Mouse (Mus musculus): Measurements from ENCODE around the gene Tmem120b. TPM values are rescaled to one million over a fixed set of nuclear protein-coding genes. Genes with fewer than 3 reads are reported as not detected.

Tmem120b gene
- polyA plus RNA-seq, 1 experiment: 9.9 TPM

- Histone ChIP-seq H3K36me3 (ENCODE audit: control insufficient read depth, insufficient read depth, low read length) (no peaks in the 10 kb centered on the region), H3K4me1 (ENCODE audit: control insufficient read depth, insufficient read depth, low read length) (peaks cover 6% of the 10 kb centered on the region; the same call in 1 of the 2 replicates), H3K27me3 (replicated peaks; ENCODE audit: control insufficient read depth, insufficient read depth, low read length) (no peaks in the 10 kb centered on the region), H3K27ac (ENCODE audit: insufficient read depth, low read depth, low read length) (no peak overlapping the region), H3K4me3 (ENCODE audit: insufficient read depth, low read depth, low read length) (no peak overlapping the region)
- TF ChIP-seq CTCF (conservative IDR thresholded peaks at IDR 0.05; ENCODE audit: insufficient read depth, insufficient read length, low read depth, low read length) (no peak), POLR2A (IDR thresholded peaks at IDR 0.05; ENCODE audit: low read depth, low read length) (no peak)
- WGBS: 76% methylated on average over 5 of the region's 5 CpGs
- no peak for DNase-seq
Observed at GRCm38 (mm10) chr5:123038115-123038514, 30.1 kb upstream of the Tmem120b start.

GRCm38 (mm10) chr5:123039120-123039752 is 29.0 kb upstream of the Tmem120b start:
- peak; percentile 91 for DNase-seq
- 8% methylated on average over 25 of the region's 25 CpGs for WGBS
- TF ChIP-seq CTCF (conservative IDR thresholded peaks at IDR 0.05; ENCODE audit: insufficient read depth, insufficient read length, low read depth, low read length) (no peak), POLR2A (IDR thresholded peaks at IDR 0.05; ENCODE audit: low read depth, low read length) (peak; percentile 21)
- Histone ChIP-seq H3K4me3 (ENCODE audit: insufficient read depth, low read depth, low read length) (peak overlapping the region; percentile 52), H3K27me3 (replicated peaks; ENCODE audit: control insufficient read depth, insufficient read depth, low read length) (no peaks in the 10 kb centered on the region), H3K36me3 (ENCODE audit: control insufficient read depth, insufficient read depth, low read length) (no peaks in the 10 kb centered on the region), H3K27ac (ENCODE audit: insufficient read depth, low read depth, low read length) (0 out of 2 replicates have a peak overlapping the region, but pooled peaks have one; percentile 7), H3K4me1 (ENCODE audit: control insufficient read depth, insufficient read depth, low read length) (peaks cover 6% of the 10 kb centered on the region; the same call in 1 of the 2 replicates)

GRCm38 (mm10) chr5:123040796-123041195 is 27.4 kb upstream of the Tmem120b start:
- WGBS: 46% methylated on average over 7 of the region's 7 CpGs
- Histone ChIP-seq H3K27me3 (replicated peaks; ENCODE audit: control insufficient read depth, insufficient read depth, low read length) (no peaks in the 10 kb centered on the region), H3K27ac (ENCODE audit: insufficient read depth, low read depth, low read length) (0 out of 2 replicates have a peak overlapping the region, but pooled peaks have one; percentile 6), H3K4me3 (ENCODE audit: insufficient read depth, low read depth, low read length) (no peak overlapping the region), H3K36me3 (ENCODE audit: control insufficient read depth, insufficient read depth, low read length) (no peaks in the 10 kb centered on the region), H3K4me1 (ENCODE audit: control insufficient read depth, insufficient read depth, low read length) (peaks cover 6% of the 10 kb centered on the region; the same call in 1 of the 2 replicates)
- no peak for DNase-seq
- no peak for TF ChIP-seq CTCF (conservative IDR thresholded peaks at IDR 0.05; ENCODE audit: insufficient read depth, insufficient read length, low read depth, low read length)
- no peak for TF ChIP-seq POLR2A (IDR thresholded peaks at IDR 0.05; ENCODE audit: low read depth, low read length)

- Histone ChIP-seq H3K4me3 (ENCODE audit: insufficient read depth, low read depth, low read length) (no peak overlapping the region), H3K27ac (ENCODE audit: insufficient read depth, low read depth, low read length) (no peak overlapping the region), H3K27me3 (replicated peaks; ENCODE audit: control insufficient read depth, insufficient read depth, low read length) (no peaks in the 10 kb centered on the region), H3K4me1 (ENCODE audit: control insufficient read depth, insufficient read depth, low read length) (peaks cover under 1% of the 10 kb centered on the region; the same call in 1 of the 2 replicates), H3K36me3 (ENCODE audit: control insufficient read depth, insufficient read depth, low read length) (no peaks in the 10 kb centered on the region)
- DNase-seq: no peak
- no peak for TF ChIP-seq POLR2A (IDR thresholded peaks at IDR 0.05; ENCODE audit: low read depth, low read length)
- peak; percentile 60 for TF ChIP-seq CTCF (conservative IDR thresholded peaks at IDR 0.05; ENCODE audit: insufficient read depth, insufficient read length, low read depth, low read length)
- 35% methylated on average over 7 of the region's 7 CpGs for WGBS
Observed at GRCm38 (mm10) chr5:123043856-123044255, 24.4 kb upstream of the Tmem120b start.

GRCm38 (mm10) chr5:123045561-123046295 is 22.5 kb upstream of the Tmem120b start:
- no peak overlapping the region for H3K4me3 ChIP-seq (ENCODE audit: insufficient read depth, low read depth, low read length)
- 24% methylated on average over 9 of the region's 9 CpGs for WGBS
- no peaks in the 10 kb centered on the region for H3K36me3 ChIP-seq (ENCODE audit: control insufficient read depth, insufficient read depth, low read length)
- DNase-seq: peak; percentile 85
- no peaks in the 10 kb centered on the region for H3K4me1 ChIP-seq (ENCODE audit: control insufficient read depth, insufficient read depth, low read length)
- TF ChIP-seq POLR2A (IDR thresholded peaks at IDR 0.05; ENCODE audit: low read depth, low read length) (no peak), CTCF (conservative IDR thresholded peaks at IDR 0.05; ENCODE audit: insufficient read depth, insufficient read length, low read depth, low read length) (peak; percentile 87)
- no peaks in the 10 kb centered on the region for H3K27me3 ChIP-seq (replicated peaks; ENCODE audit: control insufficient read depth, insufficient read depth, low read length)
- H3K27ac ChIP-seq (ENCODE audit: insufficient read depth, low read depth, low read length): no peak overlapping the region

GRCm38 (mm10) chr5:123046916-123047315 is 21.3 kb upstream of the Tmem120b start, which contains the start of gene Morn3:
Morn3 (minus strand) TSS chr5:123047016.
- TF ChIP-seq POLR2A (IDR thresholded peaks at IDR 0.05; ENCODE audit: low read depth, low read length): no peak
- no peak for TF ChIP-seq CTCF (conservative IDR thresholded peaks at IDR 0.05; ENCODE audit: insufficient read depth, insufficient read length, low read depth, low read length)
- no peaks in the 10 kb centered on the region for H3K36me3 ChIP-seq (ENCODE audit: control insufficient read depth, insufficient read depth, low read length)
- H3K27me3 ChIP-seq (replicated peaks; ENCODE audit: control insufficient read depth, insufficient read depth, low read length): no peaks in the 10 kb centered on the region
- no peak within 1 kb of the TSS for H3K27ac ChIP-seq (ENCODE audit: insufficient read depth, low read depth, low read length)
- WGBS: 84% methylated on average over 3 of the region's 3 CpGs
- no peak within 1 kb of the TSS for H3K4me3 ChIP-seq (ENCODE audit: insufficient read depth, low read depth, low read length)
- H3K4me1 ChIP-seq (ENCODE audit: control insufficient read depth, insufficient read depth, low read length): no peaks in the 10 kb centered on the region
- DNase-seq: no peak

GRCm38 (mm10) chr5:123049271-123049670 is 18.9 kb upstream of the Tmem120b start:
- H3K27ac ChIP-seq (ENCODE audit: insufficient read depth, low read depth, low read length): no peak overlapping the region
- TF ChIP-seq POLR2A (IDR thresholded peaks at IDR 0.05; ENCODE audit: low read depth, low read length): no peak
- no peak for TF ChIP-seq CTCF (conservative IDR thresholded peaks at IDR 0.05; ENCODE audit: insufficient read depth, insufficient read length, low read depth, low read length)

More at GRCm38 (mm10) chr5:123049271-123049670, 18.9 kb upstream of the Tmem120b start:
- peak; percentile 61 for DNase-seq
- Histone ChIP-seq H3K4me1 (ENCODE audit: control insufficient read depth, insufficient read depth, low read length) (no peaks in the 10 kb centered on the region), H3K36me3 (ENCODE audit: control insufficient read depth, insufficient read depth, low read length) (no peaks in the 10 kb centered on the region), H3K4me3 (ENCODE audit: insufficient read depth, low read depth, low read length) (no peak overlapping the region), H3K27me3 (replicated peaks; ENCODE audit: control insufficient read depth, insufficient read depth, low read length) (no peaks in the 10 kb centered on the region)
- WGBS: 13% methylated on average over 12 of the region's 12 CpGs
